Mouse (Mus musculus): ENCODE data around the gene Fndc3b. TPM values are rescaled to one million over a fixed set of nuclear protein-coding genes. Genes with fewer than 3 reads are reported as not detected.

The Fndc3b gene
- total RNA-seq, 2 experiments from 2014 or later = 24.0 TPM

DNA sequence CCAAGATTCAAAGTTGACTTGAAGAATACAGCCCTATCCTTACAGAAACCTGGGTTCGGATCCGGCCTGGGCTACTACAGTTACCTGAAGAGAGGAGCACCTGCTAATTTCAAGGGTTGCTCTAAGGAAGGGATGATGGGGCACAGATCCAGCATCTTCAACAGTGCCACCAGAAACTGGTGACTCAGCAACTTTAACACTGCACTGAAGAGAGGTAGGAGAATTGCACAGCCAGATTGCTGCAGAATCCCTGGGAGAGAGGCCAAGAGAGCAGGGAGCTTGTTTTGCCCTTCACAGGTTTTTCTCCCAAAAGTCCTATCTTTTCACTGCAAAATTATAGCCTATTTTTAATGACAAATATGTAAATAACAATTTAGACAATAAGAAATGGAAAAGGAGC is 149.2 kb downstream of the Fndc3b start:
- no peak for DNase-seq (ENCODE audit: low spot score in 2 of 2)

DNA sequence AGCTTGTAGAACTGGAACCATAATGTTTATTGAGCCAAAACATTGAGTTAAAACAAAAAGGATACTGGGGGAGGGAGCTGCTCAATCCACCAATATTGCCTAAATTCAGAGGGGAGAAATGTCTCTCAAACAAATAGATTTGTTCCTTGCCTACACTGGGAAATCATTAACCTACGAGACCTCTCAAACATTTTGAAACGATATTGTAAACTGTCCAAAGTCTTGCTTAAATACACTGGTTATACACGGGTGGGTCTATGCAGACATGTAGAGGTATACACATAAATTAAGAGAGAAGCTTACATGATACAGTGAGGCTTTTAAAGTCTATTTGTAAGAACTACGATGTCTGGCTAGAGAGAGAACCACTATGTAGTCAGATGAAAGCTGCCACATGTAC is 151.8 kb downstream of the Fndc3b start:
- no peak for DNase-seq (ENCODE audit: low spot score in 2 of 2)

DNA sequence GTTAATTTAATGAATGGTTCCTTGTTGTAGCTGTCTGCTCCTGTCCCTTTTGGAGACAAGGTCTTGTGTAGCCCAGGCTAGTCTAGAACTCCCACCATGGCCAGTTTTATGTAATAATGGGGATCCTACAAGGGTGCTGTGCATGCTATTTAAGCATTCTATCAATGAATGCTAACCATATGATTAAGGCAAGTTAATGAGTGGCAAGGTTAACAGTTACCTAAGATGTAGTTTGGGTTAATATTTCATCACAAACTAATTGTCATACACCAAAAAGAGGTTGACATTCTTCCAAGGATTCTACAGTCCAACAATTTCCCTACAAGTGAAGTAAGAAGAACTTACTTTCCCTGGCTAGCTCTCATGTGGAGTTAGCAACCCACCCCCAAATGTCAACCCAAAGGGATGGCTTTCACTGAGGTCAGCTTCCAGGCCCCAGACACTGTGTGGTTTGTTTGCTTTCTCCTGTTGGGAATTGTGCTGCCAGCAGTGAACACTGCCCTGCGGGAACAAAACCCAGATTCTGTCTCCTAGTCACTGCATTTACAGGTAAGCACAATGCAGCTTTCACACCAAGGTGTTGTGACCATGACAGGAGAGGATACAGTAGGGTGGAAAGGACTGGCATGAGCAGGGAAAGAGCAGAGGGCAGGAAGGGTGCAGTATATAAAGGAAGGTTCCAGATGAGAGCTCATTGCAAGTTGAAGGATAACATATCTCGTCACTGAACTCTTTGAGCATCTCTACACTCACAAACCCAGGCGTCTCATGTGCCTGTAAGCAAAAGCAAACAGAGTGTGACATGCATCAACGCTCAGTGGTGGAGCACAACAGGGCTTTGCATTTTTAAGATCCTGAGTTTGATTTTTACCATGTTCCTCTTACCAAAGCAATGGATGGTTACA is 153.8 kb downstream of the Fndc3b start:
- DNase-seq (ENCODE audit: low spot score in 2 of 2) = no peak

DNA sequence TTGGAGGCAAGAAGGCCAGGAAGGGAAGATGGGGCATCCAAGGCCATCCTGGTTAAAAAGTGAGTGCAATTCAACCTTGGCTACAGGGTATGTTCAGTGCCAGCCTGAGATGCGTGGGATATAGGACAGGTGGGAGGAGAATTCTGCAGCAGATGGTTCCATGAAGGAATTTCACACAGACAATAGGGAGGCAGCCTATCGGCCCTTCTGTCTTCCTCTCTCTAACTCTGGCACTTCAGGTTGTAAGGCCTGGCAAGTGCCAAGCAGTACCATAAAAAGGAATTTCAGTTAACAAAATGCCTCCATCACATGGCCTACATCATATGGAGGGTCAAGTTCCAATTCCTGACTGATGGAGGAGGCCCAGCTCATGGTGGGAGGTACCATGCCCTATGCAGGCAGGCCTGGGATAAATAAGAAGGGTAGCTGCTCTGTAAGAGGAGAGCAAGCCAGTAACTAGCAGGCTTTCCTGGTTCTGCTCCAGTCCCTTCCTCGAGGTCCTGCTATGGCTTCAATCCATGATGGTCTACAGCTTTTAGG is 155.6 kb downstream of the Fndc3b start:
- peak in 1 of 2 experiments; percentile 30 for DNase-seq (ENCODE audit: low spot score in 2 of 2)

GRCm38 (mm10) chr3:27554325-27554724 is 156.8 kb downstream of the Fndc3b start:
- DNase-seq (ENCODE audit: low spot score in 2 of 2) = no peak

- DNase-seq (ENCODE audit: low spot score in 2 of 2) = no peak
These were observed 157.3 kb downstream of the Fndc3b start for GRCm38 (mm10) chr3:27553781-27554180.

DNA sequence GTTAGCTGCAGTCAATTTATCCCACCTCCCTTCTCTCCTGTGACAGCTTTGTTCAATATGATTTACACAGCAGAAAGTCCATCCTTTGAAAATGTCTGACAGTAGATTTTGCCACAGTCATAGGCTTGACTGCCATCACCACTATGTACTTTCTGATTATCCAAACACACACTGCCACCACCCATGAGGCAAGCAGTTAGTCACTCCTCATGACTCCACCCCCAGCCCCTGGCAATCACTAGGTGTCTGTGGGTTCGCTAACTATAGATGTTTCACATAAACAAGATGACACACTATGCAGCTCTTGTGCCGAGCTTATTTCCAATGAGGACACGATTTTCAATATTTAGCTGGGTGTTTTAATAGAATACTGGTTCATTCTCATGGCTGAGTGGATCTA is 160.1 kb downstream of the Fndc3b start:
- peak; percentile 17 for DNase-seq (ENCODE audit: low spot score in 2 of 2)

- no peak for DNase-seq (ENCODE audit: low spot score in 2 of 2)
These were observed 160.7 kb downstream of the Fndc3b start for GRCm38 (mm10) chr3:27550409-27550808.

GRCm38 (mm10) chr3:27545651-27546050 is 165.5 kb downstream of the Fndc3b start:
- DNase-seq (ENCODE audit: low spot score in 2 of 2) = no peak

DNA sequence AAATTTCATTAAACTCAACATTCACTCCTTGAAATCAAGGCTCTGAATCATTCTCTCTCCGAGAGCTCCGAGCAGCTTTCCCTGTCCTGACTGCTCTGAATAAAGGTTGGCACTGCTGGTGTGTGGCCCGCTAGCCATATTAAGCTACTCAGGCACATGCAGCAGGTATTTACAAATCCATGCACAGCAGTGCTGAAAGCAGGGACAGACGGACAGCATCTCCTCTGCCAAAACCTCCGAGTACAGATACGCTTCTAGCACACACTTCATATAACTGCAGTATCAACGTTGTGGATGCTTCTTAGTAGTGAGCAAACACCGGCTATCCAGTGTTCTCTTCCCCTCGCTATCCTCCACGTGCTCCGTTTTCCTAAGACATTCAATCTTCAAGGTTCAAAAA is 167.0 kb downstream of the Fndc3b start:
- DNase-seq (ENCODE audit: low spot score in 2 of 2) = no peak

DNA sequence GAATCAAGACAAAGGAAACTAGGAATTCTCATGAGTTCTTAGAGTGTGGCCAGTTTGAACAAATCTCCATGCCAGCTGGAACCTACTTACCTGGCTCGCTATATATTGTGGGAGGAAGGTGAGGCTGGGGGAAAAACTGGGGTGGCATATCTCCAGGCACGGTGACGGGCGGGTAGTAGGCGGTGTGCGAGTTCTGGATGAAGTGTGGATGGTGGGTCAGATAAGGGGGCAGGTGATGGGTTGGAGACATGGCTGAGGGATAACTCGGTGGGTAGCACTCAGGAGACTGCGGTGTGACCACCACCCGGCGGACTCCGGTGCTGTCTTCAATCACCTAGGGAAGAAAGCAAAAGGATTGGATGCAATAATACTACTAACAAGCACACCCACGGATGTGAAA is 169.3 kb downstream of the Fndc3b start:
- no peak for DNase-seq (ENCODE audit: low spot score in 2 of 2)

DNA sequence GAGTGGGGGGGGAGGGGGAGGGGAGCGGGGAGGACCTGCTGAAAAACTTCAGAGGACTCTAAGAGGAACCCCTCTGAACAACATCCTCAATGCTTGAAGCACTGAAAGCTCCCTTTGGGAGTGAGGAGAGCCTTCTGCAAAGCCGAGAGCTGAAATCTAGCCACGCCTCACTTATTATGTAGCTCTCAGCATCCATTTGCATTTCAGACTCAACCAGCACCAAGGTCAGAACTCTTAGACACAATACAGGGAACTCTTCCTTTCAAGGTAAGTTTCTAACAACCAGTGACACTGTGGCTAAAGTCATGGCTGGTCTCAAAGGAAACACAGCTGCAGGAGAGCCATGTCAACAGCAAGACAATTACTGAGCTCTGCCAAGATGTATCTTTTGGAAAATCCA is 169.9 kb downstream of the Fndc3b start:
- no peak for DNase-seq (ENCODE audit: low spot score in 2 of 2)

- DNase-seq (ENCODE audit: low spot score in 2 of 2) = no peak
These were observed 176.9 kb downstream of the Fndc3b start for GRCm38 (mm10) chr3:27534208-27534607.

DNA sequence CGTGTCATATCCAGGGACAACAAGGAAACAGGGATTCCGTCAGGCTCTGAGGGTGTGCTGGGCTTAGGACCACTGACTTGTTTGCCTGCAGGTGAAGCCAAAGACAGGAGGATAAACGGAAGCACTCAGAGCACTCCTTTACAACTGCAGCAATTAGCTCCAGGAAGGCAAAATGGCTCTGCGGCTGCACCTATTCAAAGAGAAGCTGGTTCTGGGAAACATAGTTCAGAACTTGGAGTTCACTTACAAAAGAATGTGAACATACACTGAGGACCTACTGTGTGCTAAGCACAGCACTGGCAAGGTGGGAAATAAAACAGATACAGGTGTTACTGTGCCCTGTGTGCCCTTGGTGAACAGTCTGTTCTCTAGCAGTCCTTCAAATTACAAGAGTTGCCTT is 177.4 kb downstream of the Fndc3b start:
- no peak for DNase-seq (ENCODE audit: low spot score in 2 of 2)

- DNase-seq (ENCODE audit: low spot score in 2 of 2) = no peak
These were observed 179.1 kb downstream of the Fndc3b start for GRCm38 (mm10) chr3:27531993-27532392.

DNA sequence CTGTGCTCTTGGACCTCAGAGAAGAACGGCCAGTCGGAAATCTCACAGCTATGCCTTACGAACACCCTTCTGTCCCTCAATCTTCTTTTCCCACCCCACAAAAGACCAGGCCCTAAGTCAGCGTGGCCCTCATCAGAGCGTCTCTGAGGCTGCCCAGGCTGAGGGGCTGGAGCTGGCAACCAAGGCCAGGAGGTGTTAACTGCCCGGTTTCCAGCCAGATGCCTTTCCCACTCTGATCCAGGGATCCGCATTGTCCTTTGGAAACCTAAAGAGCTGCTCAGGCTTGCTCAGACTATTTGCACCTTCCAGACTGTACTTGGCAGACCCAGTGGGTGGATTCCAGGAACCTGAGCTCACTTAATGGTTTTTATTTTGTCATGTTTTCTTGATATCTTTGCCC is 180.7 kb downstream of the Fndc3b start:
- no peak for DNase-seq (ENCODE audit: low spot score in 2 of 2)

DNA sequence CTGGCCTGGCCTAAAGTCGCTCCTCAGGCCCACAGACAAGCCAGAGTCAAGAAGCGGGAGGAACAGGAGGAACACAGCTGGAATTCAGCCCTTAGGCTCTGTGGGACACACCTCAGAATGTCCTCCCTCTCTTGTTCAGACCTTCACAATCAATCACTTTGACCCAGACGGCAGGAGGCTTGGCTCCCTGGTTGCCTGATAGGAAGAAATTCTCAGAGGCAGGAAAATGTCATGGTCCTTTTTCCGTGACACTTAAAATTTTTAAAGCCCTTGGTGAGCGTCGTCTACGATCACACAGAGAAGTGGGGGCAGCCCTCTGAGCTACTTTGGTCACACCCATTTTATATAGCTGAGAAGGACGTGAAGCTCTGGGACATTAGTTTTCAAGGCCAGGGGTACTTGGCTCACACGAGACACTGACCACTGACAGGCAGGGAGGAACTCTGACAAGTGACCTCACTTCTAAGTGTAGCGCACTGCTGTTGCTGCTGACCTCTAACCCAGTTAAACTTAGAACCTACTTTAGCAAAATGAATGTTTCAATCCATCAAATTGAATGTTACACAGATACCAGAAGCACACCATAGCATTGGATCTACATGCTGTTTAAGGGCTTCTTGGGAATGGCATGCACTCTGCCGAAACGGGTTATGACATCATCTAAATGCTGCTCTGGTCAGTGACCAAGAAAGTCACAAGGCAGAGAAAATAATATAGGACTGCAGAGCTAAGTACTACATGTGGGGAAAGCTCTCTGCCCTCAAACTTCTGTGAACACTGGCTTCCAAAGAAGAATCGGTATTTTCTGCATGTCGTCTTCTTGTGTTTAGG is 181.7 kb downstream of the Fndc3b start:
- DNase-seq (ENCODE audit: low spot score in 2 of 2) = no peak

DNA sequence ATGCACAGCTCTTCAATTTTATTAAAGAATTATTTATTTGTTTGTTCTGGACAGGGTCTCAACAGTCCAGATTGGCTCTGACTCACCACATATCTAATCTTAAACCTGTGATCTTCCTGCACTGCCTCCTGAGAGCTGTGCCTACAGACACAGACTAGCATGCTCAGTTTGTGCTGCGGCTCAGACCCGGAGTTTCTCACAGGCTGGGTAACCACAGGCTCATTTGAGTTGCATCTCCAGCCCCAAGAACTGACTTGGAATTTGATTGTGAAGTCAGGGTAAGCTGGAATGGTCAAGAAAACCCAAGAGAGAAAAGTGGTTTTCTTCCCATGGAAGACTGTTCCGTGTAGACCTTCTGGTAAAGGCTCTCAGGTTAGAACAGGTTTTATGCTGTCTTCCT is 184.1 kb downstream of the Fndc3b start:
- no peak for DNase-seq (ENCODE audit: low spot score in 2 of 2)

DNA sequence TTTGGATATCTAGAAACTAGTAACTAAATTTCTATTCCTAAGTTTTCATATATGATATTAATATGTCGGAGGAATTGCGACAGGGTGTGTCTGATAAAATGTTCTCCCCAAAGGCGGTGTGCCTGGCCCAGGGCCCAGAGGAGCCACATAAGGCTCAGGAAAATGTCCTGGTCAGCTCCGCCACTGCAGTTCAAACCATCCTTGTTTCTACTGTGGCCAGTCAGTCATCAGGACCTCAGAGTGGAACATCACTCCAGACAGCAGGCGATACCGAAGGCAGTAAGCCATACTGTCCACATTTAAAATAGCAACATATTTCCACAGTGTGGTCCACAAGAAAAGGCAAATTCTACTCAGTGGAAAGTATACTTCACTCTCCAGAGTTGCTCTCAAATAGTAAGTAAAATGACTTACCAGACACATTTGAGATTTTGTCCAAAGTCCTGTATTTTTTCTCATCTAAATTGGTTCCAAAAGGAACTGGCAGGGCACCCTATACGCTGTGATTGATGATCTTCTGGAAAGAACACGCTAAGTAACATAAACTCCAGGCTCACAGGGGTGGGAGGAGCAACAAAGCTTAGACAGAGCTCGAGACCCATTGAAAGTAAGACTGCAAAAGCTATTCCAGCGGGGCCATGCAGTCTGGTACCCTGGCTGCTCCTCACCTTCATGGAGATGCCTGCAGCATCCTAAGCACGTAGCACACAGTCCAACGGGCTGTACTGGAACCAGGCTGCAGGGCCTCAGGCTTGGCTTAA is 187.8 kb downstream of the Fndc3b start:
- no peak for DNase-seq (ENCODE audit: low spot score in 2 of 2)

GRCm38 (mm10) chr3:27520391-27520790 is 190.7 kb downstream of the Fndc3b start:
- no peak for DNase-seq (ENCODE audit: low spot score in 2 of 2)

DNA sequence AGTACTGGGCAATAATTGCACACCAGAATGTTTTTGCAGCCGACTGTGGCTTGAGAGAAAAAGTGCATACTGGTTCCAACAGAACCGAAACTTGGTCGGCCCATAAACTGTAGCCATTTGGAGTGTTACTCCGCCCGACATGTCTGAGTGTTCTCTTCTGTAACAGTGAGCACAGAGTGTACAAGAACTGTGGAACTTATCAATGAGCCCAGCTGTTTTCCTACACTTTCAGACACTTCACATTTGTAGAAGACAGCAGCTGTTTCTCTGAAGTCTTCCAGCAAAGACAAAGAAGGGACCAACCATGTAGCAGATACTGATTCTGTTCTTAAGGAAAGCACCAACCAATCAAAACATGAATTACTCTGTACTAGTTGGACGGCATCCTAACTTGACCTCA is 191.6 kb downstream of the Fndc3b start:
- no peak for DNase-seq (ENCODE audit: low spot score in 2 of 2)

All from left cerebral cortex, adult 18-20 months (tissue).